ENCODE assay signal across 10 mouse cellular contexts in genomic region chr16:32189109-32189508, GRCm38 (mm10). TPM values are rescaled to one million over a fixed set of nuclear protein-coding genes. Genes with fewer than 3 reads are reported as not detected.
DNase-seq lines count a peak whose midpoint lies in the region; ATAC-seq and TF ChIP-seq lines count a peak whose summit lies in the region.
"Had no signal": no experiment of that assay in that cellular context is flagged by ENCODE, and none has a peak within 500 bp of the region (broad histone marks: within the 10 kb centered on the region; RNA-seq: fewer than 3 reads in every experiment).

No protein-coding gene starts in this region.

- 10% methylated on average over 6 of the region's 6 CpGs for WGBS in spleen, adult 2 months

- no peak for TF ChIP-seq CTCF in spleen, adult 2 months (IDR thresholded peaks at IDR 0.05; ENCODE audit: extremely low read depth, insufficient read depth, insufficient read length, insufficient replicate concordance)

- DNase-seq in cerebellum, postnatal 10 days: peak; percentile 53 to 62
- peak in 1 of 2 experiments; percentile 23 for DNase-seq in spleen, adult 2 months (ENCODE audit: low read depth in 1 of 2, low spot score in 2 of 2)
- DNase-seq in spleen, adult 12 weeks (ENCODE audit: low spot score): no peak
- peak; percentile 14 to 33 for DNase-seq in layer of hippocampus, postnatal 36 days
- DNase-seq in monocyte, adult 2 months (ENCODE audit: low read depth in 1 of 2, low spot score in 2 of 2): peak; percentile 48 to 64
- DNase-seq in embryo, embryonic 11 days: no peak
- DNase-seq in cerebellum, adult 11 months: no peak

- peak overlapping the region; percentile 17; the same call in 1 of the 2 replicates for H3K27ac ChIP-seq in spleen, adult 2 months (ENCODE audit: insufficient read depth, low read length)
- H3K27ac ChIP-seq: embryonic facial prominence, embryonic 13.5 days had no signal

- no peak for TF ChIP-seq POLR2A in spleen, adult 2 months (IDR thresholded peaks at IDR 0.05; ENCODE audit: low read depth, low read length)

- H3K27me3 ChIP-seq in spleen, adult 2 months (ENCODE audit: control insufficient read depth, insufficient read depth, low read length): no peaks in the 10 kb centered on the region
- H3K27me3 ChIP-seq: embryonic facial prominence, embryonic 13.5 days had no signal

- no peak overlapping the region for H3K4me3 ChIP-seq in spleen, adult 2 months (ENCODE audit: extremely low read depth, insufficient read depth, insufficient read length)
- H3K4me3 ChIP-seq: embryonic facial prominence, embryonic 13.5 days had no signal

- ATAC-seq in cerebellum, adult (ENCODE audit: insufficient number of reproducible peaks, low FRiP score, low TSS enrichment): no peak

- peaks cover 16% of the 10 kb centered on the region; the same call in 1 of the 2 replicates for H3K4me1 ChIP-seq in spleen, adult 2 months (ENCODE audit: control insufficient read depth, insufficient read depth, insufficient read length)
- H3K4me1 ChIP-seq: embryonic facial prominence, embryonic 13.5 days had no signal

- H3K36me3 ChIP-seq in spleen, adult 2 months (ENCODE audit: control insufficient read depth, insufficient read depth, low read length): no peaks in the 10 kb centered on the region
- H3K36me3 ChIP-seq: embryonic facial prominence, embryonic 13.5 days had no signal

RNA-seq across cellular contexts. Expression of gene Bex6, which starts 9.5 kb away (rescaled TPM):
- 0.85 and 1.5 TPM in 2 replicates for polyA plus RNA-seq in spleen, adult 2 months (2012; rRNA removed)
- total RNA-seq in layer of hippocampus, postnatal 36 days (2021): not detected
- total RNA-seq: layer of hippocampus, postnatal 25 days had no signal
- polyA plus RNA-seq: embryonic facial prominence, embryonic 13.5 days had no signal

RNA-seq across cellular contexts. Expression of gene Nrros, which starts 23.7 kb away (rescaled TPM):
- 105 and 133 TPM in 2 replicates for polyA plus RNA-seq in spleen, adult 2 months (2012; rRNA removed)
- total RNA-seq in layer of hippocampus, postnatal 36 days (2021): 10 to 100 TPM in 1 of 2 experiments, 1 to 10 TPM in 1; 8.9 to 11.9 TPM

RNA-seq across cellular contexts. Expression of gene Fbxo45, which starts 57.8 kb away (rescaled TPM):
- 2.8 and 3.1 TPM in 2 replicates for polyA plus RNA-seq in spleen, adult 2 months (2012; rRNA removed)
- 10 to 100 TPM; 48.4 to 50.1 TPM for total RNA-seq in layer of hippocampus, postnatal 36 days (2021)

RNA-seq across cellular contexts. Expression of gene Wdr53, which starts 57.9 kb away (rescaled TPM):
- 2.3 TPM in 2 replicates for polyA plus RNA-seq in spleen, adult 2 months (2012; rRNA removed)
- total RNA-seq in layer of hippocampus, postnatal 36 days (2021): 10 to 100 TPM; 13.0 to 13.1 TPM

Comparison
In these comparisons a context has a peak if more than half of its experiments do, and no peak if none do; other contexts are left out.
1. DNase-seq: peak in cerebellum, postnatal 10 days (2 of 2), layer of hippocampus, postnatal 36 days (2 of 2) and monocyte, adult 2 months (2 of 2); none in spleen, adult 12 weeks (single experiment), embryo, embryonic 11 days (single experiment) and cerebellum, adult 11 months (single experiment).